ENCODE assay signal across 26 mouse cellular contexts in genomic region chr1:81973481-81973880, GRCm38 (mm10).
"Had no signal": no experiment of that assay in that cellular context is flagged by ENCODE, and none has a peak within 500 bp of the region (broad histone marks: within the 10 kb centered on the region; RNA-seq: fewer than 3 reads in every experiment).

No protein-coding gene starts in this region.

- H3K9me3 ChIP-seq: heart, embryonic 10.5 days; heart, embryonic 12.5 days; hindbrain, embryonic 10.5 days; hindbrain, embryonic 12.5 days; kidney, embryonic 15.5 days; limb, embryonic 10.5 days; limb, embryonic 12.5 days; liver, embryonic 13.5 days; liver, embryonic 15.5 days had no signal

- H3K27me3 ChIP-seq: heart, embryonic 12.5 days; hindbrain, embryonic 12.5 days; kidney, embryonic 15.5 days; limb, embryonic 12.5 days; liver, embryonic 13.5 days; liver, embryonic 15.5 days had no signal

- H3K4me3 ChIP-seq: heart, embryonic 10.5 days; heart, embryonic 12.5 days; hindbrain, embryonic 10.5 days; hindbrain, embryonic 12.5 days; kidney, embryonic 15.5 days; left cerebral cortex, adult 2 months; limb, embryonic 10.5 days; limb, embryonic 12.5 days; liver, embryonic 13.5 days; liver, embryonic 15.5 days had no signal

- H3K4me1 ChIP-seq: heart, embryonic 10.5 days; heart, embryonic 12.5 days; hindbrain, embryonic 10.5 days; hindbrain, embryonic 12.5 days; kidney, embryonic 15.5 days; limb, embryonic 10.5 days; limb, embryonic 12.5 days; liver, embryonic 13.5 days; liver, embryonic 15.5 days had no signal

- H3K36me3 ChIP-seq: heart, embryonic 10.5 days; heart, embryonic 12.5 days; hindbrain, embryonic 10.5 days; hindbrain, embryonic 12.5 days; kidney, embryonic 15.5 days; limb, embryonic 10.5 days; limb, embryonic 12.5 days; liver, embryonic 13.5 days; liver, embryonic 15.5 days had no signal

- H3K27ac ChIP-seq: heart, embryonic 10.5 days; hindbrain, embryonic 10.5 days; hindbrain, embryonic 12.5 days; hindbrain, embryonic 14.5 days; hindbrain, postnatal 0 days; kidney, embryonic 15.5 days; kidney, postnatal 0 days; left cerebral cortex, adult 2 months; limb, embryonic 10.5 days; limb, embryonic 12.5 days; liver, embryonic 13.5 days; liver, embryonic 15.5 days had no signal

- H3K4me2 ChIP-seq: heart, embryonic 12.5 days; hindbrain, embryonic 12.5 days; hindbrain, embryonic 14.5 days; kidney, embryonic 15.5 days; limb, embryonic 12.5 days; liver, embryonic 11.5 days; liver, embryonic 13.5 days; liver, embryonic 15.5 days had no signal

- H3K9ac ChIP-seq: heart, embryonic 12.5 days; hindbrain, embryonic 12.5 days; hindbrain, embryonic 14.5 days; kidney, embryonic 15.5 days; limb, embryonic 12.5 days; liver, embryonic 13.5 days; liver, embryonic 15.5 days; liver, postnatal 0 days had no signal

- DNase-seq: heart, adult 18-20 months; heart, postnatal 10 days; heart, postnatal 4 days; kidney, adult 11 months; kidney, adult 2 months; kidney, adult 9 months; kidney, postnatal 14 days; kidney, postnatal 36 days; layer of hippocampus, adult 9-11 months; liver; liver, embryonic 13.5 days; liver, postnatal 0 days had no signal

- ATAC-seq: hindbrain, postnatal 0 days; intestine, embryonic 16.5 days; liver, postnatal 0 days had no signal
